Comparison of ENCODE assay signal across 17 mouse cellular contexts in genomic region chr5:3500957-3501563, GRCm38 (mm10). TPM values are rescaled to one million over a fixed set of nuclear protein-coding genes. Genes with fewer than 3 reads are reported as not detected.
DNase-seq lines count a peak whose midpoint lies in the region; ATAC-seq and TF ChIP-seq lines count a peak whose summit lies in the region.
"Had no signal": no experiment of that assay in that cellular context is flagged by ENCODE, and none has a peak within 500 bp of the region (broad histone marks: within the 10 kb centered on the region; RNA-seq: fewer than 3 reads in every experiment).

No protein-coding gene starts in this region.

- intact Hi-C loops in heart, postnatal 10 days (cut with DNase I), result no loop called here
- intact Hi-C loops in left cerebral cortex, postnatal 10 days (cut with DNase I), result no loop called here

- peaks cover 34% of the 10 kb centered on the region for H3K4me1 ChIP-seq in heart, embryonic 15.5 days (replicated peaks)
- H3K4me1 ChIP-seq in thymus, adult 2 months (replicated peaks; ENCODE audit: control insufficient read depth, insufficient read depth, low read length), result peaks cover 44% of the 10 kb centered on the region
- H3K4me1 ChIP-seq in limb, embryonic 10.5 days, result peaks cover 27% of the 10 kb centered on the region

- no peak overlapping the region for H3ac ChIP-seq in myocyte (ENCODE audit: control insufficient read depth, insufficient read length)

- no peaks in the 10 kb centered on the region for H3K36me3 ChIP-seq in heart, embryonic 15.5 days
- H3K36me3 ChIP-seq in thymus, adult 2 months (ENCODE audit: control insufficient read depth, insufficient read depth, low read length), result no peaks in the 10 kb centered on the region
- H3K36me3 ChIP-seq in limb, embryonic 10.5 days, result no peaks in the 10 kb centered on the region
- no peaks in the 10 kb centered on the region for H3K36me3 ChIP-seq in myocyte (ENCODE audit: control insufficient read depth, insufficient read depth)
- H3K36me3 ChIP-seq: lung, embryonic 15.5 days; neural tube, embryonic 15.5 days had no signal

- TF ChIP-seq CTCF in thymus, adult 2 months (IDR thresholded peaks at IDR 0.05; ENCODE audit: borderline replicate concordance, control insufficient read depth, extremely low read depth, insufficient read depth, low read length, poor library complexity), result no peak

- no peaks in the 10 kb centered on the region for H3K79me2 ChIP-seq in myocyte (ENCODE audit: control insufficient read depth, insufficient read depth)

- H3K27me3 ChIP-seq in heart, embryonic 15.5 days, result no peaks in the 10 kb centered on the region
- H3K27me3 ChIP-seq in thymus, adult 2 months (ENCODE audit: control insufficient read depth, insufficient read depth, low read length), result no peaks in the 10 kb centered on the region
- no peaks in the 10 kb centered on the region for H3K27me3 ChIP-seq in limb, embryonic 10.5 days (ENCODE audit: low read depth, poor library complexity, severe bottlenecking)
- no peaks in the 10 kb centered on the region for H3K27me3 ChIP-seq in myocyte (ENCODE audit: control insufficient read depth, insufficient read depth, insufficient read length)
- H3K27me3 ChIP-seq: lung, embryonic 15.5 days; neural tube, embryonic 15.5 days had no signal

- no peak overlapping the region for H3K4me3 ChIP-seq in heart, embryonic 15.5 days
- no peak overlapping the region for H3K4me3 ChIP-seq in thymus, adult 2 months (ENCODE audit: control insufficient read depth, insufficient read depth, low read length)
- H3K4me3 ChIP-seq in limb, embryonic 10.5 days, result no peak overlapping the region
- peak overlapping the region; percentile 3 for H3K4me3 ChIP-seq in myocyte
- H3K4me3 ChIP-seq: erythroblast, embryonic 14.5 days; lung, embryonic 15.5 days; neural tube, embryonic 15.5 days had no signal

- 0 out of 2 replicates have a peak overlapping the region, but pooled peaks have one; percentile 13 for H3K4me2 ChIP-seq in heart, embryonic 15.5 days
- H3K4me2 ChIP-seq in myocyte (ENCODE audit: low read depth), result peak overlapping the region; percentile 86
- H3K4me2 ChIP-seq: lung, embryonic 15.5 days; neural tube, embryonic 15.5 days had no signal

- no peak for TF ChIP-seq POLR2A in thymus, adult 2 months (IDR thresholded peaks at IDR 0.05; ENCODE audit: control insufficient read depth, extremely low read depth, insufficient read depth, low read length, poor library complexity)
- no peak for TF ChIP-seq POLR2A in myocyte (IDR thresholded peaks at IDR 0.05; ENCODE audit: insufficient read length, low read depth)

- ATAC-seq in heart, embryonic 15.5 days (replicated peaks; ENCODE audit: insufficient number of reproducible peaks, insufficient read depth, low FRiP score, low read depth), result no peak
- ATAC-seq: forebrain, embryonic 16.5 days had no signal

- H3K27ac ChIP-seq in heart, embryonic 15.5 days, result peak overlapping the region; percentile 45
- H3K27ac ChIP-seq in thymus, adult 2 months (ENCODE audit: control insufficient read depth, insufficient read depth, low read length), result 0 out of 2 replicates have a peak overlapping the region, but pooled peaks have one; percentile 63
- H3K27ac ChIP-seq in limb, embryonic 10.5 days, result peak overlapping the region; percentile 19; the same call in 1 of the 2 replicates
- H3K27ac ChIP-seq: lung, embryonic 15.5 days; neural tube, embryonic 15.5 days had no signal

- H3K9me3 ChIP-seq in heart, embryonic 15.5 days (replicated peaks), result no peaks in the 10 kb centered on the region
- H3K9me3 ChIP-seq in limb, embryonic 10.5 days (replicated peaks), result no peaks in the 10 kb centered on the region
- H3K9me3 ChIP-seq: lung, embryonic 15.5 days; neural tube, embryonic 15.5 days had no signal

- DNase-seq in heart, postnatal 10 days, result no peak
- DNase-seq in thymus, adult 2 months, result no peak
- DNase-seq in thymus, postnatal 25 days, result no peak
- DNase-seq in limb, embryonic 10.5 days (ENCODE audit: low spot score), result no peak
- DNase-seq in embryo, embryonic 10 days (ENCODE audit: low spot score), result no peak
- no peak for DNase-seq in left cerebral cortex, postnatal 10 days (ENCODE audit: extremely low spot score in 1 of 2, low spot score in 2 of 2)
- DNase-seq: cerebellum, adult 11-12 months; embryo, embryonic 11 days; gastrocnemius, postnatal 14 days; right cerebral cortex, adult 18-20 months; thymus, adult 18-20 months had no signal

- WGBS in heart, embryonic 15.5 days, result 53% methylated on average over 8 of the region's 8 CpGs
- WGBS in thymus, adult 2 months, result 26% methylated on average over 8 of the region's 8 CpGs
- 60% methylated on average over 8 of the region's 8 CpGs for WGBS in limb, embryonic 10.5 days

- H3K9ac ChIP-seq in heart, embryonic 15.5 days, result no peak overlapping the region
- H3K9ac ChIP-seq: lung, embryonic 15.5 days; neural tube, embryonic 15.5 days had no signal

TF ChIP-seq in myocyte, 11 proteins besides CTCF, POLR2A, EP300 and RAD21:
- TF ChIP-seq TCF3 (IDR thresholded peaks at IDR 0.05; ENCODE audit: insufficient read length, low read depth) (no peak), MYOD1 (IDR thresholded peaks at IDR 0.05; ENCODE audit: control insufficient read depth in 1 of 3, insufficient read length in 2 of 3, low read depth in 2 of 3) (peak in 1 of 3 experiments; percentile 50)

RNA-seq across cellular contexts. Expression of gene Fam133b, which starts 42.6 kb away (rescaled TPM):
- polyA plus RNA-seq in heart, embryonic 15.5 days (2015; fragmentation: Nextera tagmentation; extraction: Ambion mirVana), result 15.0 and 16.8 TPM in 2 replicates
- total RNA-seq in heart, postnatal 10 days (2021), result 10 to 100 TPM; 20.8 to 21.4 TPM
- 13.4 and 13.7 TPM in 2 replicates for polyA plus RNA-seq in thymus, adult 2 months (2012; rRNA removed)
- polyA plus RNA-seq in limb, embryonic 10.5 days (2016; fragmentation: Nextera tagmentation; extraction: Ambion mirVana), result 27.6 and 32.3 TPM in 2 replicates
- 10.3 TPM for polyA plus RNA-seq in myocyte (2012; fragmentation: generic; extraction: Trizol)
- 10 to 100 TPM; 37.0 to 39.3 TPM for total RNA-seq in left cerebral cortex, postnatal 10 days (2021)
